ENCODE assay signal across 20 mouse cellular contexts in genomic region chr7:34134336-34134735, GRCm38 (mm10). TPM values are rescaled to one million over a fixed set of nuclear protein-coding genes. Genes with fewer than 3 reads are reported as not detected.
DNase-seq lines count a peak whose midpoint lies in the region; ATAC-seq lines count a peak whose summit lies in the region.
"Had no signal": no experiment of that assay in that cellular context is flagged by ENCODE, and none has a peak within 500 bp of the region (broad histone marks: within the 10 kb centered on the region; RNA-seq: fewer than 3 reads in every experiment).

No protein-coding gene starts in this region.

- no peak overlapping the region for H3K4me2 ChIP-seq in lung, embryonic 15.5 days
- no peak overlapping the region for H3K4me2 ChIP-seq in stomach, embryonic 15.5 days
- no peak overlapping the region for H3K4me2 ChIP-seq in midbrain, embryonic 16.5 days (ENCODE audit: low read length)
- no peak overlapping the region for H3K4me2 ChIP-seq in liver, embryonic 12.5 days

- no peaks in the 10 kb centered on the region for H3K27me3 ChIP-seq in lung, embryonic 15.5 days
- H3K27me3 ChIP-seq in stomach, embryonic 15.5 days (replicated peaks), result no peaks in the 10 kb centered on the region
- H3K27me3 ChIP-seq in midbrain, embryonic 16.5 days (ENCODE audit: control insufficient read depth, insufficient read depth, low read depth, low read length), result no peaks in the 10 kb centered on the region
- peaks cover 55% of the 10 kb centered on the region for H3K27me3 ChIP-seq in liver, embryonic 12.5 days (replicated peaks)
- H3K27me3 ChIP-seq: embryonic facial prominence, embryonic 12.5 days; hindbrain, embryonic 15.5 days had no signal

- WGBS in lung, embryonic 15.5 days, result 76% methylated on average over 2 of the region's 2 CpGs
- WGBS in stomach, embryonic 15.5 days, result 66% methylated on average over 2 of the region's 2 CpGs
- WGBS in midbrain, embryonic 16.5 days, result 87% methylated on average over 2 of the region's 2 CpGs
- WGBS in liver, embryonic 12.5 days (ENCODE audit: insufficient replicate concordance), result 57% methylated on average over 2 of the region's 2 CpGs

- no peak overlapping the region for H3K4me3 ChIP-seq in lung, embryonic 15.5 days
- no peak overlapping the region for H3K4me3 ChIP-seq in stomach, embryonic 15.5 days (replicated peaks)
- H3K4me3 ChIP-seq in midbrain, embryonic 16.5 days (ENCODE audit: low read depth, low read length), result no peak overlapping the region
- H3K4me3 ChIP-seq in liver, embryonic 12.5 days, result no peak overlapping the region

- H3K36me3 ChIP-seq in lung, embryonic 15.5 days, result peaks cover under 1% of the 10 kb centered on the region; the same call in 1 of the 2 replicates
- no peaks in the 10 kb centered on the region for H3K36me3 ChIP-seq in stomach, embryonic 15.5 days
- H3K36me3 ChIP-seq in midbrain, embryonic 16.5 days (ENCODE audit: control insufficient read depth, insufficient read depth, low read length), result no peaks in the 10 kb centered on the region
- no peaks in the 10 kb centered on the region for H3K36me3 ChIP-seq in liver, embryonic 12.5 days
- H3K36me3 ChIP-seq: embryonic facial prominence, embryonic 12.5 days; hindbrain, embryonic 15.5 days had no signal

- no peak overlapping the region for H3K9ac ChIP-seq in lung, embryonic 15.5 days
- H3K9ac ChIP-seq in stomach, embryonic 15.5 days, result no peak overlapping the region
- no peak overlapping the region for H3K9ac ChIP-seq in midbrain, embryonic 16.5 days (ENCODE audit: low read depth, low read length)
- H3K9ac ChIP-seq in liver, embryonic 12.5 days, result no peak overlapping the region

- no peaks in the 10 kb centered on the region for H3K9me3 ChIP-seq in lung, embryonic 15.5 days
- no peaks in the 10 kb centered on the region for H3K9me3 ChIP-seq in stomach, embryonic 15.5 days
- H3K9me3 ChIP-seq in midbrain, embryonic 16.5 days (replicated peaks; ENCODE audit: control insufficient read depth, low read length, poor library complexity, severe bottlenecking), result no peaks in the 10 kb centered on the region
- no peaks in the 10 kb centered on the region for H3K9me3 ChIP-seq in liver, embryonic 12.5 days (replicated peaks)
- H3K9me3 ChIP-seq: embryonic facial prominence, embryonic 12.5 days; hindbrain, embryonic 15.5 days had no signal

- H3K27ac ChIP-seq in lung, embryonic 15.5 days, result peak overlapping the region; percentile 85
- H3K27ac ChIP-seq in stomach, embryonic 15.5 days, result 0 out of 2 replicates have a peak overlapping the region, but pooled peaks have one; percentile 83
- no peak overlapping the region for H3K27ac ChIP-seq in midbrain, embryonic 16.5 days (ENCODE audit: low read length)
- H3K27ac ChIP-seq in liver, embryonic 12.5 days, result no peak overlapping the region
- H3K27ac ChIP-seq: hindbrain, embryonic 15.5 days; layer of hippocampus, adult 2 months had no signal

- no peak for ATAC-seq in lung, embryonic 15.5 days (ENCODE audit: borderline replicate concordance, extremely low read depth, low FRiP score, low TSS enrichment)
- peak; percentile 21; the same call in 1 of the 2 replicates for ATAC-seq in stomach, embryonic 15.5 days (ENCODE audit: insufficient read depth, low FRiP score, low read depth)
- no peak for ATAC-seq in midbrain, embryonic 16.5 days
- ATAC-seq in liver, embryonic 12.5 days, result no peak
- ATAC-seq: activated CD4-positive, CD25-positive, alpha-beta regulatory T cell, adult 4 months; CD4-positive, CD25-positive, alpha-beta regulatory T cell, adult 4 months; forebrain, embryonic 14.5 days had no signal

- no peak for DNase-seq in lung, postnatal 36 days
- peak; percentile 22 for DNase-seq in embryo, embryonic 11.5 days (ENCODE audit: low read depth, low spot score)
- peak; percentile 8 for DNase-seq in hindlimb bud, embryonic 11.5 days (ENCODE audit: extremely low spot score, low read depth, low spot score)
- no peak for DNase-seq in kidney, postnatal 25 days
- DNase-seq: cerebellum, adult 2 months; gastrocnemius, postnatal 14 days; kidney, adult 8-10 months; thymus, postnatal 36 days had no signal

- H3K4me1 ChIP-seq in lung, embryonic 15.5 days, result peaks cover 27% of the 10 kb centered on the region
- peaks cover 21% of the 10 kb centered on the region; the same call in 1 of the 2 replicates for H3K4me1 ChIP-seq in stomach, embryonic 15.5 days
- peaks cover 14% of the 10 kb centered on the region for H3K4me1 ChIP-seq in midbrain, embryonic 16.5 days (ENCODE audit: control insufficient read depth, insufficient read depth, low read length)
- H3K4me1 ChIP-seq in liver, embryonic 12.5 days, result peaks cover 3% of the 10 kb centered on the region; the same call in 1 of the 2 replicates

RNA-seq across cellular contexts. Expression of gene Wtip, which starts 1.3 kb away (rescaled TPM):
- polyA plus RNA-seq in lung, embryonic 15.5 days (2015; fragmentation: Nextera tagmentation; extraction: Ambion mirVana), result 7.6 and 8.9 TPM in 2 replicates
- 6.8 and 7.2 TPM in 2 replicates for polyA plus RNA-seq in stomach, embryonic 15.5 days (2015; fragmentation: Nextera tagmentation; extraction: Ambion mirVana)
- polyA plus RNA-seq in midbrain, embryonic 16.5 days (2015; fragmentation: Nextera tagmentation; extraction: Ambion mirVana), result 2.4 and 3.8 TPM in 2 replicates
- polyA plus RNA-seq in liver, embryonic 12.5 days (2016; fragmentation: Nextera tagmentation; extraction: Ambion mirVana), result 1.5 TPM in 2 replicates
- polyA plus RNA-seq: activated CD4-positive, CD25-positive, alpha-beta regulatory T cell, adult 4 months; CD4-positive, CD25-positive, alpha-beta regulatory T cell, adult 4 months had no signal

RNA-seq across cellular contexts. Expression of gene Uba2, which starts 35.1 kb away (rescaled TPM):
- 218 and 227 TPM in 2 replicates for polyA plus RNA-seq in lung, embryonic 15.5 days (2015; fragmentation: Nextera tagmentation; extraction: Ambion mirVana)
- polyA plus RNA-seq in stomach, embryonic 15.5 days (2015; fragmentation: Nextera tagmentation; extraction: Ambion mirVana), result 175 and 181 TPM in 2 replicates
- 163 and 172 TPM in 2 replicates for polyA plus RNA-seq in midbrain, embryonic 16.5 days (2015; fragmentation: Nextera tagmentation; extraction: Ambion mirVana)
- polyA plus RNA-seq in liver, embryonic 12.5 days (2016; fragmentation: Nextera tagmentation; extraction: Ambion mirVana), result 165 and 174 TPM in 2 replicates

RNA-seq across cellular contexts. Expression of gene Scgb1b30, which starts 39.1 kb away (rescaled TPM):
- not detected in 2 replicates for polyA plus RNA-seq in lung, embryonic 15.5 days (2015; fragmentation: Nextera tagmentation; extraction: Ambion mirVana)
- polyA plus RNA-seq in stomach, embryonic 15.5 days (2015; fragmentation: Nextera tagmentation; extraction: Ambion mirVana), result not detected in 2 replicates
- not detected in 2 replicates for polyA plus RNA-seq in midbrain, embryonic 16.5 days (2015; fragmentation: Nextera tagmentation; extraction: Ambion mirVana)
- not detected in 2 replicates for polyA plus RNA-seq in liver, embryonic 12.5 days (2016; fragmentation: Nextera tagmentation; extraction: Ambion mirVana)
- polyA plus RNA-seq: activated CD4-positive, CD25-positive, alpha-beta regulatory T cell, adult 4 months; CD4-positive, CD25-positive, alpha-beta regulatory T cell, adult 4 months; cerebellum, adult 2 months; embryonic facial prominence, embryonic 12.5 days; forebrain, embryonic 14.5 days; heart, embryonic 14.5 days; hindbrain, embryonic 15.5 days; liver, embryonic 16.5 days had no signal

Comparison
In these comparisons a context has a peak if more than half of its experiments do, and no peak if none do; other contexts are left out.
1. H3K27ac ChIP-seq: peak in lung, embryonic 15.5 days (single experiment) and stomach, embryonic 15.5 days (single experiment); none in midbrain, embryonic 16.5 days (single experiment) and liver, embryonic 12.5 days (single experiment).
2. DNase-seq: peak in embryo, embryonic 11.5 days (single experiment) and hindlimb bud, embryonic 11.5 days (single experiment); none in lung, postnatal 36 days (single experiment) and kidney, postnatal 25 days (0 of 2).